Mouse (Mus musculus) bone marrow, adult 2 months (tissue): ENCODE measurements at regions not wholly inside any gene's neighbourhood (a gene's known extent, or its start where the extent isn't known, plus 50 kb on each side); places are given as distances from the start of the nearest gene placed in this dataset.

ENCODE experiments used
- H3K27ac ChIP-seq: fragments of 200-500 bp; 2 replicates; pipeline ENCODE4 v1.5.1; 2012; ENCODE audit warnings: low read depth, mild to moderate bottlenecking, control low read depth, inconsistent platforms, low read length; ENCODE audit not compliant: control insufficient read depth, poor library complexity, insufficient read depth
- H3K4me1 ChIP-seq: fragments of 200-500 bp; 2 replicates; pipeline ENCODE4 v1.6.1; 2011; ENCODE audit warnings: low read length; ENCODE audit not compliant: control insufficient read depth, insufficient read depth
- H3K4me3 ChIP-seq: fragments of 200-500 bp; replicated peaks from 2 replicates; pipeline ENCODE3; 2011; ENCODE audit warnings: mild to moderate bottlenecking, low read depth, low read length, control low read depth; ENCODE audit not compliant: control insufficient read depth
- CTCF ChIP-seq: fragments of 200-500 bp; IDR thresholded peaks from 2 replicates; pipeline ENCODE4 v1.5.1; 2011; ENCODE audit warnings: low read length, control low read depth; ENCODE audit not compliant: control insufficient read depth, insufficient read depth
- POLR2A ChIP-seq: fragments of 200-500 bp; IDR thresholded peaks from 2 replicates; pipeline ENCODE4 v1.6.1; 2011; ENCODE audit warnings: low read depth, mild to moderate bottlenecking, control low read depth, low read length, borderline replicate concordance; ENCODE audit not compliant: control insufficient read depth
- WGBS: fragments of 180-500 bp; shearing (Covaris S2); methylation state at CpG from one replicate; pipeline ENCODE4 v1.1.7; 2018; 5-methylcytosine and 5-hydroxymethylcytosine counted together

GRCm38 (mm10) chr6:117552006-117552667, 288.8 kb upstream of the Zfp637 start:
- Histone ChIP-seq H3K27ac (no peak overlapping the region), H3K4me1 (no peaks in the 10 kb centered on the region), H3K4me3 (no peak overlapping the region)
- no peak for TF ChIP-seq CTCF
- WGBS, result 37% methylated on average over 6 of the region's 6 CpGs

DNA sequence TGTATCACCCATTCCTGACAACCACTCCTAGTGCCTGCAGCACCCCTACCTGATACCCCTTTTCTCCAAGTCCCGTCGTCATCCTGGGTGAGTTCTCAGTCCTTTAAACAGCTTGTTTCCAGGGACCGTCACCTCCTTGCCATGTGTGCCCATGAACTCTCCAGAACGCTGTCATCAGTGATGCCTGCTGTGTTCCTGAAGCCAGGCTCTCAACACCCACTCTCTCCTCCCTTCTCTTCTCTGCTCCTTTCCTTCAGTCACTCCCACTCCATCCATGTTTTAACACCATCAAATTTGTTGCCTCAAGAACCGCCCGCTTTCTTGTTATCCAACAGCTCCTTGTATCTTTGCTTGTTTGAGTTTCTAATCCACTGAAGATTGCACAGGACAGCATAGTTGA, 277.8 kb upstream of the Zfp637 start:
- Histone ChIP-seq H3K4me1 (no peaks in the 10 kb centered on the region), H3K4me3 (no peak overlapping the region), H3K27ac (no peak overlapping the region)
- no peak for TF ChIP-seq CTCF
- no peak for TF ChIP-seq POLR2A
- whole genome bisulfite sequencing, result 86% methylated on average over 6 of the region's 6 CpGs

DNA sequence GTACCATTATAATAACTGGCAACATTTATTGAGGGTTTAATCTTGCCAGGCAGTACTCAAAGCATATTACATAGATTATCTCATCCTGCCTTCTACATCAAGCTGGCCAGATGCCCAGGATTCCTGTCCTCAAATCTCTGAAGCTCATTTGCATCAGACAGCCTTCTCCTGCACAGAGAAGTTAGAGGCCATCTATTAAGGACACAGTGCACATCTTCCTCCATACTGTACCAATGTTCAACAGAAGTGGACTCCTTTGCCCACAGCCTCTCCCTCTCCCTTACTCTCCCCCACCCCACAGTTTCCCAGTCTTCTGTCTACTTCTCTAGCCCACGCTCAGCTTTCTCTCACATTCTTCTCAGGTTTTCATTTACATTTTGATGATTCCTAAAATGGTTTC, 277.3 kb upstream of the Zfp637 start:
- Histone ChIP-seq H3K4me1 (no peaks in the 10 kb centered on the region), H3K27ac (no peak overlapping the region), H3K4me3 (no peak overlapping the region)
- WGBS, result 97% methylated on average over 1 of the region's 1 CpGs
- no peak for TF ChIP-seq CTCF
- TF ChIP-seq POLR2A, result no peak

DNA sequence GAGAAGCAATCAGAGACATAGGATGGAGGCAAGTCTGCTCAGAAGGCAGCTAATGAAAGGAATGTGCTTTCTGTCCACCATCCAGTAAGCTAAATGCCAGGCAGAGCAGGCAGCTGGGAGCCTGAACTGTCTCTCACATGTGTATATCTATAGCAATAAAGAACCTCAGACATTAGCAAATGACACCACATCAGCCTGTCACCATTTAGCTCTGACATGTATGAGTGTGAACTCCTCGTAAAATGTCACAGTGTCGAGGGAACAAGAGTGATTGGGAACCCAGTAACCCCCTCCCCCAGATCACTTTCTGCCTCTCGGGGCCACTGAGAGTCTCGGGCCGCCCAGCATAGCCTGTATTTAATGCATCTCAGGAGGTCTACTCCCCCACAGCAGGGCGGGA, 274.2 kb upstream of the Zfp637 start:
- Histone ChIP-seq H3K4me3 (no peak overlapping the region), H3K27ac (no peak overlapping the region), H3K4me1 (no peaks in the 10 kb centered on the region)
- TF ChIP-seq POLR2A (no peak), CTCF (no peak)
- 81% methylated on average over 6 of the region's 6 CpGs for WGBS

GRCm38 (mm10) chr6:117567691-117568090, 273.3 kb upstream of the Zfp637 start:
- H3K27ac ChIP-seq, result no peak overlapping the region
- no peaks in the 10 kb centered on the region for H3K4me1 ChIP-seq
- no peak overlapping the region for H3K4me3 ChIP-seq
- WGBS, result 68% methylated on average over 5 of the region's 5 CpGs
- no peak for TF ChIP-seq CTCF
- TF ChIP-seq POLR2A, result no peak

- H3K4me1 ChIP-seq, result no peaks in the 10 kb centered on the region
- H3K27ac ChIP-seq, result no peak overlapping the region
- WGBS, result 86% methylated on average over 11 of the region's 11 CpGs
- H3K4me3 ChIP-seq, result no peak overlapping the region
- TF ChIP-seq CTCF (no peak), POLR2A (no peak)
Observed at GRCm38 (mm10) chr6:117569576-117570326, 271.2 kb upstream of the Zfp637 start.

GRCm38 (mm10) chr6:117570346-117570745, 270.6 kb upstream of the Zfp637 start:
- 63% methylated on average over 7 of the region's 7 CpGs for WGBS
- TF ChIP-seq POLR2A (no peak), CTCF (no peak)
- Histone ChIP-seq H3K27ac (no peak overlapping the region), H3K4me1 (no peaks in the 10 kb centered on the region), H3K4me3 (no peak overlapping the region)

DNA sequence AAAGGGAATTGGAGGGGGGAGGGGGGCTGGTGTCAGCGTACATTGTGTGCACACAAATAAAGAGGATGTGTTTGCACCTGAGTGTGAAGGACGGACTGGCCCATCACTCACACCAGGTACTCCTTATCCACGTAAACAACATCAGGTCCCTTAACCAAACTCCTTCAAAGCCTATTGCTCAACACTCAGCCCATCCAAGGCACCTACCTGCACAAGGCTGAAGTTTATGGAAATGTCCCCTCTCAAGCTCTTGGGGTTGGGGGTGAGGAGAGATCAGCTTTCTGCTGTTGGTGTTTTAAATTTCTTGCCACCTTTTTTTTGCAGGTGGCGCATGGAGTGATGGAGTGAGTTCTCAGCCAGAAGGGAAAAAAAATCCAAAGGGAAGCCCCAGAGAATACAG, 270.2 kb upstream of the Zfp637 start:
- no peak for TF ChIP-seq POLR2A
- no peak for TF ChIP-seq CTCF
- WGBS, result 76% methylated on average over 4 of the region's 4 CpGs

DNA sequence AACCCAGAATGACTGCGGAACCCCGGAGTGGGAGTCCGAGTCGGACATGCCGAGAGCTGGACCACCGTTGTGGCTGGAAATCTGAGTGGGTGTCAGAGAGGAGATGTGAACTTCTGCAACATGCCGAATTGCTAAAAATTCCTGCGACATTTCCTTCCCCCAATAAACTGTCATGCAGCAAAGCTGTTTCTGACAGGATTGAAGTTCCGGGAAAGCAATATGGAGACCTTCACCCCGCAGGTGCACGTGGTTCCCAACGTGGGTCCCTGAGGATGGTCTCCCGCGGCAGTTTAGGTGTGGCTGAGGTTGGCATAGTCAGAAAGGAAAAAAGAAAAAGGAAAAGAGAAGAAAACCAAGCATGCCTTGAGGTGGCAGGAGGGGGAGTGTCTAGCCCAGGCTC, 269.0 kb upstream of the Zfp637 start:
- H3K4me1 ChIP-seq, result no peaks in the 10 kb centered on the region
- TF ChIP-seq POLR2A, result no peak
- no peak for TF ChIP-seq CTCF
- H3K27ac ChIP-seq, result no peak overlapping the region
- WGBS, result 85% methylated on average over 14 of the region's 14 CpGs
- H3K4me3 ChIP-seq, result no peak overlapping the region

More for the DNA sequence above, 270.2 kb upstream of the Zfp637 start:
- Histone ChIP-seq H3K4me1 (no peaks in the 10 kb centered on the region), H3K4me3 (no peak overlapping the region), H3K27ac (no peak overlapping the region)
